Mouse (Mus musculus) embryonic facial prominence, embryonic 10.5 days (tissue): ENCODE measurements around the gene Scn4b. TPM values are rescaled to one million over a fixed set of nuclear protein-coding genes. Genes with fewer than 3 reads are reported as not detected.
A peak's percentile ranks its signal among the peaks of the same experiment; 100 is the strongest.

Source experiments
- DNase-seq: peaks from one replicate; pipeline ENCODE4 v3.0.0-alpha.2; 2017; ENCODE audit warnings: low spot score
- H3K27ac ChIP-seq: fragments of 300-500 bp; sonication (generic); replicated peaks from 2 replicates; pipeline ENCODE4 v1.5.1; 2016; ENCODE audit warnings: mild to moderate bottlenecking
- H3K27me3 ChIP-seq: fragments of 300-500 bp; sonication (generic); replicated peaks from 2 replicates; pipeline ENCODE4 v1.6.1; 2016; ENCODE audit warnings: low read depth, mild to moderate bottlenecking; ENCODE audit not compliant: poor library complexity, severe bottlenecking
- H3K36me3 ChIP-seq: fragments of 300-500 bp; sonication (generic); replicated peaks from 2 replicates; pipeline ENCODE4 v1.6.1; 2016; ENCODE audit warnings: mild to moderate bottlenecking, moderate library complexity
- H3K4me1 ChIP-seq: fragments of 300-500 bp; sonication (generic); 2 replicates; pipeline ENCODE4 v1.6.1; 2016
- H3K4me3 ChIP-seq: fragments of 300-500 bp; sonication (generic); 2 replicates; pipeline ENCODE4 v1.5.1; 2016; ENCODE audit warnings: mild to moderate bottlenecking, moderate library complexity
- H3K9me3 ChIP-seq: fragments of 300-500 bp; sonication (generic); 2 replicates; pipeline ENCODE4 v1.6.1; 2016; ENCODE audit warnings: mild to moderate bottlenecking
- WGBS: fragments of 180-500 bp; shearing (Covaris S2); methylation state at CpG from one replicate; pipeline ENCODE4 v1.1.7; 2016; 5-methylcytosine and 5-hydroxymethylcytosine counted together
- polyA plus RNA-seq: library from polyadenylated mRNA; unstranded; fragments of >200 nt; fragmentation: Nextera tagmentation; extraction: Ambion mirVana; gene quantifications from 2 replicates; pipeline ENCODE4 v1.2.1, GENCODE M21; 2016

The Scn4b gene
- polyA plus RNA-seq = 0.48 and 0.79 TPM in 2 replicates

DNA sequence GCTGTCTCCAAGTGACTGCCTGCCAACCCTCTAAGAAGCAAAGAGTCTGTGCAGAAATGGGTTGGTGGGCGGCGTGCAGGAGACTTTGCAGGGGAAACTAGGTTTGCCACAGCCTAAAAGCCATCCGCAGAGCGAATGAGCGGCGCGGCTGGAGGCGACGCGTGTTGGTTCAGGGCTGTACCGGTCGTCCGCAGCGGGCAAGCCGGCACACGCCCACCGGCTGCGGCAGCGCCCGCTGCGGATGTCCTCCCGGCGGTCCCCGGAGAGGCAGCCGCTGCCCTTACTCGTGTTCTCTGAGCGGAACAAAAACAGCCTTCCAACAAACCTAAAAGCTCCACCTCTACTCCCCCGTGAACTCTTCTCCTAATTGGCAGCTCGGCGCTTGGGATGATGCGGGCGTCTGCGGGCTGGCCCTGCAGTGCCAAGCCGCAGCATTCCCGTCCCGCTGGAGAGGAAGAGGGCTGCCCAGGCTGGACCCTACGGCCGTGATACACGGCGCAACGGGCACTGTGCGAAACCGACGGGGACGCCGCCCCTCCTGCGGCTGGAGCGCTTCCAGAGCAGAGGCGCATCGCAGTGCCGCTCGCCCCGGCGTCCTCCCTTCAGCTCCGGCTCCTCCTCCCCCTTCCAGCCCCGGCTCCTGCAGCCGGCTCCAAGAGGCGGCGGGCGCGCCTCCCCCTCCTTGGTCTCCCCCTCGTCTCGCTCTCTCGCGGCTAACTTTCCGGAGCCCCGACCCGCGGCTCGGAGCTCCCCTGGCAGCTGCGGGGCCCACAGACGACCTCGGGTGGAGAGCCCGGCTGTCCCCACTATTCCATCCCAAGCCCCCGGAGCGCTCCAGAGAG is at the start of gene Scn4b:
TSS of gene Scn4b (plus strand) at position 205 of the 842 bp plus-strand sequence.
- Histone ChIP-seq H3K9me3 (no peaks in the 10 kb centered on the region), H3K4me1 (peaks cover 75% of the 10 kb centered on the region), H3K27me3 (peaks cover 100% of the 10 kb centered on the region), H3K36me3 (no peaks in the 10 kb centered on the region), H3K27ac (no peak within 1 kb of the TSS; the same call in 1 of the 2 replicates), H3K4me3 (peak within 1 kb of the TSS; percentile 66)
- DNase-seq = peak; percentile 75
- under 1% methylated on average over 76 of the region's 76 CpGs for WGBS

DNA sequence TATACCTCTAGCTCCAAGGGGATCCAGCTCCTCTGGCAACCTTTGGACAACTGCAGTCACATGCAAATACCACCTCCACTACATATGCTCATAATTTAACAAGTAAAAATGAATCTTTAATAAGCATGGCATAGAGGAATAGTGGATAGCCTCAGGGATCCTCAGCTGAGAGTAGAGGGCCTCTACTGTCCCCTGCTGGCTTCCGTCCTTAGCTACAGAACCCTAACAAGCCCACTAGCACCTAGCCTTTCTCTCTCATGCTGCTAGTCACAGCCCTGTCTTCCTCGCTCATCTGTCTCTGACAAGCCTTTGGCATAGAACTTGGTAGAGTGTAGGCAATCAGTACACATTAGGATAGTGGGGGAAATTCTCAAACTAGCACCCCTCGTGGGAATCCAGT is 47.4 kb upstream of the Scn4b start:
- H3K4me1 ChIP-seq = peaks cover 6% of the 10 kb centered on the region; the same call in 1 of the 2 replicates
- peaks cover 24% of the 10 kb centered on the region; the same call in 1 of the 2 replicates for H3K27me3 ChIP-seq
- H3K27ac ChIP-seq = no peak overlapping the region
- H3K9me3 ChIP-seq = no peaks in the 10 kb centered on the region
- 76% methylated on average over 3 of the region's 3 CpGs for WGBS
- DNase-seq = no peak
- H3K36me3 ChIP-seq = no peaks in the 10 kb centered on the region
- H3K4me3 ChIP-seq = no peak overlapping the region

DNA sequence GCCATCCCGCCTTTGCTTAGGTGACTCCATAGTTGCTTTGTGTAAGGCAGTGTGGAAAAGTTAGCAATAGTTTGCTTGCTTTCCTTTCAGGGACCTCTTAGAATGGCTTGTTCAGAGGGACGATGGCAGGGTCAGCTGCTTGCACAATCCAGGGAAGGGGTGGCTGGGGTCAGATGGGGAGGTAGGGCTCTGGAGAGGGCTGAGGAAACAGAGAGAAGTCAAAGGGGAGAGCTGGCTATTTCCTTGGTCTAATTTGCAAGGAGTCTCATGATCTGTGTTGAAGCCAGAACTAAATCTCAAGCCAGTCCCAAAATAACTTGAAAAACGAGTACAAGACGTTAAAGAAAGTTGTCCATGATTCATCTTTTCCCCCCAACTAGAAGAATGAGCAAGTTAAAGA is 45.6 kb upstream of the Scn4b start:
- H3K36me3 ChIP-seq = no peaks in the 10 kb centered on the region
- 70% methylated on average over 4 of the region's 4 CpGs for WGBS

DNA sequence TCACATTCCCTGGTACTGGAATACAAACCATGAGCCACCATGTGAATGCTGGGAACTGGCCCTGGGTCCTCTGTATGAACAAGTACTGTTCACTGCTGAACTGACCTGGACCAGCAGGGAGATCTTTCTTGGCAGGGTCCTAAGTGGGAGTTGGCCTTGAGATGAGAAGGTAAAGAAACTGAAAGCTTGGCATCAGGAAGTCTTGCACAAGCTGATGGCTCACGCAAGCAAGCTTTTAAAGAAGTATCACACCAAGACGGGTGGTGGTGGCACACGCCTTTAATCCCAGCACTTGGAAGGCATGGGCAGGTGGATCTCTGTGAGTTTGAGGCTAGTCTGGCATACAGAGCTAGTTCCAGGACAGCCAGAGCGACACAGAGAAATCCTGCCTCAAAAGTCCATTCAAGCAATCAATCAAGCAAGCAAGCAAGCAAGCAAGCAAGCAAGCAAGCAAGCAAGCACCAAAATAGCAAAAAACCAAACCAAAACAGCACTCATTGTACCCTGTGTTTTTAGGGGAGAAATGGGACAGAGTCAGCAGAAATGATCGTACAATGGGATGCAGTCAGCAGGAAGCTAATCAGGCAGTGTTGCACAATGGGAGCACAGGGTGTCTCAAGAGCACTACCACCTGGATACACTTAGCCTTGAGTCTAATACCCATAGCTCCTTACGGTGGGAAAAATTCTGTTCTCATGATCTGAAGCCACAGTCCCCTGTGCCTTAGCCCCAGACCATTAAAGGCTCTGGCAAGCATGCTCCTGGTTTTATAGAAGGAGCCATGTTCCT is 42.9 kb upstream of the Scn4b start:
- Histone ChIP-seq H3K9me3 (no peaks in the 10 kb centered on the region), H3K36me3 (no peaks in the 10 kb centered on the region), H3K4me3 (no peak overlapping the region), H3K27me3 (0 out of 2 replicates have a peak, but pooled peaks cover 30% of the 10 kb centered on the region), H3K27ac (no peak overlapping the region), H3K4me1 (peaks cover 6% of the 10 kb centered on the region; the same call in 1 of the 2 replicates)
- WGBS = 78% methylated on average over 6 of the region's 6 CpGs
- no peak for DNase-seq

More for the DNA sequence above, 45.6 kb upstream of the Scn4b start:
- H3K27me3 ChIP-seq = 0 out of 2 replicates have a peak, but pooled peaks cover 21% of the 10 kb centered on the region
- no peak for DNase-seq
- no peaks in the 10 kb centered on the region for H3K9me3 ChIP-seq
- H3K4me3 ChIP-seq = no peak overlapping the region
- no peak overlapping the region for H3K27ac ChIP-seq
- H3K4me1 ChIP-seq = peaks cover 6% of the 10 kb centered on the region; the same call in 1 of the 2 replicates

DNA sequence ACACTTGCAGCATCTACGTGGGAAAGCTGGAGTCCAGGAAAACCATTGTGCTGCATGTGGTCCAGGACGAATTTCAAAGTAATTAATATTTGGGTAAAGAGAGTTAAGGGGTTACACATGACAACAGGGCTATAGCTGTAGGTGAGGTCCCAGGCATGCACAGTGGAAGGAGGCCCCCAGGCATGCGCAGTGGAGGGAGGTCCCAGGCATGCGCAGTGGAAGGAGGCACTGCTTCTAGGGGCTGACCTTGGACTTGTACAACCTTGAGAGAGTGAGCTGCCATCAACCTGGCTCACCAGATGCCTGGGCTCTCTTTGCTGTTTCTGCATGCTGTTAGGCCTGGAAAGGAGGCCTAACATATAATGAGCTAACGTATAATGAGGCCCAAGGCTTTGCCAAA is 40.3 kb upstream of the Scn4b start:
- no peak for DNase-seq
- Histone ChIP-seq H3K36me3 (no peaks in the 10 kb centered on the region), H3K9me3 (no peaks in the 10 kb centered on the region), H3K27me3 (0 out of 2 replicates have a peak, but pooled peaks cover 30% of the 10 kb centered on the region), H3K4me1 (peaks cover 8% of the 10 kb centered on the region), H3K27ac (no peak overlapping the region), H3K4me3 (no peak overlapping the region)
- WGBS = 83% methylated on average over 5 of the region's 5 CpGs

DNA sequence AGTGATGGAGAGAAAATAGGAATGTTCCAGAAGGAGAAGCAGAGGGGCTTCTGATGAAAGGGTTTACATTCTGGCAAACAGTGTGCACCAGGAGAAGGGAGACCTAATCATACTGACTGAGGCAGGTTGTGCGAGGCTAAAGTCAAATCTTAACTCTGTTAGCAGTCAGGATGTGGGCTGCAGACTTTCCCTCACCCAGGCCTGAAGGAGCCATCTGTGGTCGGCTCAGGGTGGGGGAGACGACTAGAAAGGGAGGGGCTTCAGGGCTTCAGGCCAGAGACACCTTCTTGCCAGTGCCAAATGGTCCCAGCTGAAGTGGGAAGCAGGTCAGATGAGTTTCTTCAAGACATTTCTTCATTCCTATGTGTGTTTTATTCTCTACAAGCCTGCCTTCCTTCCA is 39.8 kb upstream of the Scn4b start:
- no peak overlapping the region for H3K4me3 ChIP-seq
- 0 out of 2 replicates have a peak, but pooled peaks cover 30% of the 10 kb centered on the region for H3K27me3 ChIP-seq
- 61% methylated on average over 3 of the region's 3 CpGs for WGBS
- H3K36me3 ChIP-seq = no peaks in the 10 kb centered on the region
- DNase-seq = no peak
- no peaks in the 10 kb centered on the region for H3K9me3 ChIP-seq
- H3K27ac ChIP-seq = no peak overlapping the region
- H3K4me1 ChIP-seq = peaks cover 14% of the 10 kb centered on the region

DNA sequence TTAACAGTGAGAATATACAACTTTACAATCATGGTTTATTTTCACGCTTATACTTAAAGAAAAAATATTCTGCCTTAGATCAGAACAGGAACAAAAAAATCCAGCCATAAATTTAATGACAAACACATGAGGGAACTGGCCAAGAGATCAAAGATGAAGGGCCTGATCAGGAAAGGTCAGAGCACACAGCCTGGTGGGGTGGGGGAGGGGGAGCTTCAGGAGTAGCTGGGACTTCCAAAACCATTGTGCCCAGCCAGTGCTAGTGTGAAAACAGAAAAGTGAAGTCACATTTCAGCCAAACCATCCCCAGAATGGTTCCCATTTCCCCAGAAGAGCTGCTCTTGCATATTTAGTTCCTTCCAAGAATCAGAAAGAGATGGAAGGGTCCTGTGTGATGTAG is 35.7 kb upstream of the Scn4b start:
- H3K36me3 ChIP-seq = no peaks in the 10 kb centered on the region
- H3K4me1 ChIP-seq = peaks cover 20% of the 10 kb centered on the region
- 69% methylated on average over 1 of the region's 1 CpGs for WGBS
- peak overlapping the region; percentile 61; the same call in 1 of the 2 replicates for H3K27ac ChIP-seq
- no peaks in the 10 kb centered on the region for H3K9me3 ChIP-seq
- DNase-seq = peak; percentile 43
- 0 out of 2 replicates have a peak, but pooled peaks cover 12% of the 10 kb centered on the region for H3K27me3 ChIP-seq
- no peak overlapping the region for H3K4me3 ChIP-seq

DNA sequence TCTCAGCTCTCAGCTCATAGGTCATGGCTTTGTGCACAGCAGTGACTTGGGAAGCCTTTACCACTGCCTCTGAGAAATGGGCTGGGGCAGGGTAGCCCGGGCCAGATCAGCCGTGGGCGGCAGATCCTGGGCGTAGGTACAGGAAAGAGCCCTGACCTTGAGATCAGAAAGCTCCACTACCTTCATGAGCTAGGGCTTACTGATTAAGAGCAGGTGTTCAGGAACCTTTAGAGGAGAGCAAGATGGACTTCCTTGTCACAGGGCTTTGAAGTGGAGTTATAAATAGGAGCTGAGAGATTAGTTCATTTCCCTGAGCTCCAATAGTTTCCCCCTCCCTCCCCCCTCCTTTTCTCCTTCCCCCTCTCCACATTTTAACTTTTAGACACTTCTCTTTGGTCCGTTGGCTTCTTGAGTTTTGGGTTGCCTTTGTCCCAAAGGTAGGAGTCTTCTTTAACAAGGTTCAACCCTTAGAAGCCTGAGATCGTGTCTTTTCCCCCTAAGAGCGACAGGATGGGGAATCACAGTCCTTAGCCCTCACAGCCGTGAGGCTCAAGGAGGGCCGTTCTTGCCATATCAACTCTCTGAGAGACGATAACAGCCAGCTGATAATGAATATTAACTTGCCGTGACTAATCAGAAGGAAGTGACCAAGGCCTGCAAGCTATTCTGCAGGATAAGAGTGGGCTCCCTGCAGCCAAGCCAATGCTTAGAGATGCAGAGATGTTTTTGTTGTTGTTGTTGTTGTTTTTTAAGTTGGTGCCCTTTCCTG is 34.8 kb upstream of the Scn4b start:
- Histone ChIP-seq H3K36me3 (no peaks in the 10 kb centered on the region), H3K27ac (peak overlapping the region; percentile 61; the same call in 1 of the 2 replicates), H3K9me3 (no peaks in the 10 kb centered on the region), H3K27me3 (0 out of 2 replicates have a peak, but pooled peaks cover 6% of the 10 kb centered on the region), H3K4me1 (peaks cover 20% of the 10 kb centered on the region), H3K4me3 (no peak overlapping the region)
- 56% methylated on average over 11 of the region's 11 CpGs for WGBS
- peak; percentile 14 for DNase-seq

DNA sequence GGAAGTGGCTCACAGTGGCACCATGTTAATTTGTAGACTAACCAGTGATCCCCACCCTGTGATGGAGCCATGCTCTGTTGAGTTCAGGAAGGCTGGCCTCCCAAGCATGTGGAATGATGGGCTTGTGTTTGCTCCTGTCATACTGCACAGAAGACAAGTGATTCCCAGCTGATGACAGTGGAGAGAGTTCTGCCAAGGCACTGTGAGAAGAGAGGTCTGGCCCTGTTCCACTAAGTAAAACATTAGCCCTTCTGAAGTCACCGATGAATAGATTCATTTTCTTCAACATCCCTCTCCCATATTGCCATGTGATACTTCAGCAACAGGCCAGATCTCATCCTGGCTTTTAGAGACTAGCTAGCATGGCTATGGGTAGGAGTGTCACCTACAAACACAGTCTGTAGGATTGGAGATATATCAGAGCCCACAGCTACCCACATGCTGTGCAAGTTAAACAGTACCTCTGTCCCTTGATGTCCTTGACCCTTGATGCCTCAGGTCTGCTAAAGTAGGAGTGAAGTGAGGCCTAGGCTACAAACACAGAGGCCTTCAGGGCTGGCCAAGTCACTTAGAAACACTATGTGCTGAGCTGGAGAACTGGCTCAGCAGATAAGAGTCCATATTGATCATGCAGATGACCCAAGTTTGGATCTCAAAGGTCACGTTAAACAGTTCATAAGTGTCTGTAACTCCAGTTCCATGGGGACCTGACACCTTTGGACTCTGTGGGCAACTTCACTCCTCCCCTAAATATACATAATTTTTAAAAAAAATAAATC is 32.4 kb upstream of the Scn4b start:
- Histone ChIP-seq H3K36me3 (no peaks in the 10 kb centered on the region), H3K9me3 (no peaks in the 10 kb centered on the region), H3K27ac (no peak overlapping the region), H3K4me3 (no peak overlapping the region), H3K4me1 (peaks cover 20% of the 10 kb centered on the region), H3K27me3 (no peaks in the 10 kb centered on the region)
- 91% methylated on average over 2 of the region's 2 CpGs for WGBS
- DNase-seq = no peak

DNA sequence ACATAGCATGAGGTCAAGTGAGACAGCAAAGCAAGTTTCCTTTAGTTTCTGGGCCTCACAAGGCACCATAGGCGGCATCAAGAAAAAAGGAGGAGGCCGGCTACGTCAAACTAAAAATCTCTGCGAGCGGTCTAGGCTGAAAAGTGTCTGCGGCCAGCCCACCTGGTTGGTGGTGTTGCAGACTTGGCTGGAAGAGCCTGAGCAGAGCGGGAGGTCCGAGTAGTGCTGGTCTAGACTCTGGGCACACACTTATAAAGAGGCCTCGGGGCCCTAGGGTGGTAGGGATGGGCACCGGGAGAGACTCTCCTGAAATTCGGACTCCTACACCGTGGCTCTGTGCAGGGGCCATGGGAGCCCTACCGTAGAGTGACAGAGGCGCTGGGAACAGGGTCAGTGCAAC is 22.5 kb upstream of the Scn4b start:
- Histone ChIP-seq H3K9me3 (no peaks in the 10 kb centered on the region), H3K4me1 (peaks cover 43% of the 10 kb centered on the region), H3K27ac (peak overlapping the region; percentile 84), H3K36me3 (no peaks in the 10 kb centered on the region), H3K27me3 (peaks cover 42% of the 10 kb centered on the region), H3K4me3 (peak overlapping the region; percentile 57)
- DNase-seq = peak; percentile 79
- WGBS = 3% methylated on average over 14 of the region's 14 CpGs

DNA sequence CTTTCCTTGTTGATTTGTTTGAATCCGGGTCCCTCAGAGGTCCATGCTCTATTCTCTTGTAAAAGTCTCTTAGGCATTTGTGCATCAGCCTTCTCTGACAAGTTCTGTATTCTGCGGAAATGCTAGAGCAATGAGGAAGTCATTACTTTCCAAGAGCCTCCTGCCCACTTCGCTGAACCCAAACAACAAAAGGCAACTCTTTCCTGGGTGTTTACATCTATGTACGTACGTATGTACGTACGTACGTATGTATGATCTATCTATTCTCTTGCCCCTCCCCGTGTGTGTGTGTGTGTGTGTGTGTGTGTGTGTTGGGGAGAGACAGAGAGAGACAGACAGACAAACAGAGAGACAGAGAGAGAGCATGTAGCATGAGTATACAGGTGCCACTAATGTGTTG is 21.4 kb upstream of the Scn4b start:
- no peaks in the 10 kb centered on the region for H3K9me3 ChIP-seq
- no peaks in the 10 kb centered on the region for H3K36me3 ChIP-seq
- DNase-seq = no peak
- H3K27ac ChIP-seq = peak overlapping the region; percentile 90
- H3K27me3 ChIP-seq = peaks cover 51% of the 10 kb centered on the region
- WGBS = 67% methylated on average over 9 of the region's 9 CpGs
- peaks cover 47% of the 10 kb centered on the region for H3K4me1 ChIP-seq
- H3K4me3 ChIP-seq = no peak overlapping the region
